Mouse (Mus musculus) spleen, adult 2 months (tissue): ENCODE data around the gene Ccser1. TPM values are rescaled to one million over a fixed set of nuclear protein-coding genes. Genes with fewer than 3 reads are reported as not detected.

Experiments used
- DNase-seq, 2 experiments: peaks; one replicate each; pipeline versions ENCODE4 v3.0.0 to v3.0.0-alpha.2; 2012 to 2021; ENCODE audit warnings: low spot score in 2 of 2, low read depth in 1 of 2
- H3K27ac ChIP-seq: fragments of 200-500 bp; 2 replicates; pipeline ENCODE4 v1.5.1; 2012; ENCODE audit warnings: low read length, inconsistent platforms; ENCODE audit not compliant: insufficient read depth
- H3K27me3 ChIP-seq: fragments of 200-500 bp; 2 replicates; pipeline ENCODE4 v1.6.1; 2012; ENCODE audit warnings: mild to moderate bottlenecking, moderate library complexity, low read length, inconsistent platforms; ENCODE audit not compliant: control insufficient read depth, insufficient read depth
- H3K36me3 ChIP-seq: fragments of 200-500 bp; 2 replicates; pipeline ENCODE4 v1.6.1; 2012; ENCODE audit warnings: mild to moderate bottlenecking, low read length, inconsistent platforms; ENCODE audit not compliant: control insufficient read depth, insufficient read depth
- H3K4me1 ChIP-seq: fragments of 200-500 bp; 2 replicates; pipeline ENCODE4 v1.6.1; 2011; ENCODE audit warnings: inconsistent platforms; ENCODE audit not compliant: control insufficient read depth, insufficient read depth, insufficient read length
- H3K4me3 ChIP-seq: fragments of 200-500 bp; 2 replicates; pipeline ENCODE4 v1.5.1; 2011; ENCODE audit warnings: mild to moderate bottlenecking, inconsistent platforms; ENCODE audit not compliant: insufficient read depth, insufficient read length; ENCODE audit errors: extremely low read depth
- CTCF ChIP-seq: fragments of 200-500 bp; IDR thresholded peaks from 2 replicates; pipeline ENCODE4 v1.5.1; 2011; ENCODE audit warnings: mild to moderate bottlenecking, inconsistent platforms; ENCODE audit not compliant: insufficient read depth, insufficient read length, insufficient replicate concordance; ENCODE audit errors: extremely low read depth
- POLR2A ChIP-seq: fragments of 200-500 bp; IDR thresholded peaks from 2 replicates; pipeline ENCODE4 v1.6.1; 2011; ENCODE audit warnings: low read depth, low read length, inconsistent platforms
- WGBS: fragments of 180-500 bp; shearing (Covaris S2); methylation state at CpG from one replicate; pipeline ENCODE4 v1.1.7; 2018; 5-methylcytosine and 5-hydroxymethylcytosine counted together
- polyA plus RNA-seq: library from polyadenylated mRNA; depleted of rRNA; stranded (reverse); fragments of >200 nt; gene quantifications from 2 replicates; pipeline ENCODE4 v1.2.3, GENCODE M21; 2012

The Ccser1 gene
- polyA plus RNA-seq, 1 experiment, result 0.82 TPM

DNA sequence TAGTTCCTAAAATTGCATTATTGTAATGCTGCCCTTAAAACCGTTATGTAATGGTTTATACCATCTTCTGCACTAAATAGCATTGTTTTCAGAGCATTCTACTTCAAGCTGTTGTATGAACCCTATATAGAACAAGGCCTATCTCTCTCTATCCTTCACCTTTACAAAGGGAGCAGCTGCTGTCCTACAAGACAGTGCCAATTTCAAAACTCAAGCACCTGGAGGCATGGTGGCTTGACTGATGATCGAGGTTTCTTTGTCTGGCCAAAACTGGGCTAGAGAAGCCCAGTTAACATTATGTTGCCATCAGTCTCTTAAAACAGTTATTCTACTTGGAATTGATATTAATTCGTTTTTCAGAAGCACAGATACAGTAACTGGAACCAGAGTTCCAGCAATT, 1160.2 kb downstream of the Ccser1 start:
- H3K36me3 ChIP-seq, result no peaks in the 10 kb centered on the region
- no peaks in the 10 kb centered on the region for H3K4me1 ChIP-seq
- no peak for DNase-seq
- TF ChIP-seq CTCF (no peak), POLR2A (no peak)
- H3K27me3 ChIP-seq, result no peaks in the 10 kb centered on the region
- H3K4me3 ChIP-seq, result no peak overlapping the region
- H3K27ac ChIP-seq, result no peak overlapping the region
- 58% methylated on average over 3 of the region's 3 CpGs for WGBS

DNA sequence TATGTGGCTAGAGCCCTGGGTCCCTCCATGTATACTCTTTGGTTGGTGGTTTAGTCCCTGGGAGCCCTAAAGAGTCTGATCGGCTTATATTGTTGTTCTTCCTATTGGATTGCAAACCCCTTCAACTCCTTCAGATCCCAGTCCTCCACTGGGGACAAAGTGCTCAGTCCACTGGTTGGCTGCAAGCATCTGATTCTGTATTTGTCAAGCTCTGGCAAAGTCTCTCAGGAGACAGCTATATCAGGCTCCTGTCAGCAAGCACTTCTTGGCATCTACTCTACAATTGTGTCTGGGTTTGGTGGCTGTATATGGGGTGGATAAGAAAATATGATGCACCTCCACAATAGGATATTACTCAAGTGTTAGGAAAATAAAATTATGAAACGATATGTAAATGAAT, 1187.7 kb downstream of the Ccser1 start:
- no peaks in the 10 kb centered on the region for H3K36me3 ChIP-seq
- H3K27ac ChIP-seq, result no peak overlapping the region
- H3K4me3 ChIP-seq, result no peak overlapping the region
- 90% methylated on average over 2 of the region's 2 CpGs for WGBS
- TF ChIP-seq CTCF, result no peak
- TF ChIP-seq POLR2A, result no peak
- H3K27me3 ChIP-seq, result no peaks in the 10 kb centered on the region
- H3K4me1 ChIP-seq, result no peaks in the 10 kb centered on the region
- DNase-seq, result no peak
